Mouse (Mus musculus) forebrain, embryonic 13.5 days (tissue): ENCODE measurements around the gene Rasl10a. TPM values are rescaled to one million over a fixed set of nuclear protein-coding genes. Genes with fewer than 3 reads are reported as not detected.

ENCODE experiments used
- ATAC-seq: fragments of 200-750 bp; cut with Nextera tagmentation; 2 replicates; pipeline ENCODE4 v1.8.0; 2017
- H3K27ac ChIP-seq: fragments of 300-500 bp; sonication (generic); 2 replicates; pipeline ENCODE4 v1.5.1; 2015; ENCODE audit warnings: inconsistent platforms, mild to moderate bottlenecking, moderate library complexity
- H3K27me3 ChIP-seq: fragments of 300-500 bp; sonication (generic); 2 replicates; pipeline ENCODE4 v1.6.1; 2015; ENCODE audit warnings: mild to moderate bottlenecking, inconsistent platforms
- H3K36me3 ChIP-seq: fragments of 300-500 bp; sonication (generic); 2 replicates; pipeline ENCODE4 v1.6.1; 2015; ENCODE audit warnings: mild to moderate bottlenecking, inconsistent platforms; ENCODE audit not compliant: poor library complexity, severe bottlenecking
- H3K4me1 ChIP-seq: fragments of 300-500 bp; sonication (generic); 2 replicates; pipeline ENCODE4 v1.6.1; 2015; ENCODE audit warnings: inconsistent platforms
- H3K4me2 ChIP-seq: fragments of 300-500 bp; sonication (generic); 2 replicates; pipeline ENCODE4 v1.6.1; 2015; ENCODE audit warnings: inconsistent platforms, mild to moderate bottlenecking, moderate library complexity
- H3K4me3 ChIP-seq: fragments of 300-500 bp; sonication (generic); 2 replicates; pipeline ENCODE4 v1.5.1; 2015; ENCODE audit warnings: mild to moderate bottlenecking, inconsistent platforms
- H3K9ac ChIP-seq: fragments of 300-500 bp; sonication (generic); 2 replicates; pipeline ENCODE4 v1.6.1; 2015; ENCODE audit warnings: mild to moderate bottlenecking, inconsistent platforms
- H3K9me3 ChIP-seq: fragments of 300-500 bp; sonication (generic); replicated peaks from 2 replicates; pipeline ENCODE4 v1.6.1; 2016; ENCODE audit warnings: inconsistent platforms
- WGBS: fragments of 180-500 bp; shearing (Covaris S2); methylation state at CpG from one replicate; pipeline ENCODE4 v1.1.7; 2015; 5-methylcytosine and 5-hydroxymethylcytosine counted together
- polyA plus RNA-seq: library from polyadenylated mRNA; unstranded; fragments of >200 nt; fragmentation: Nextera tagmentation; extraction: Ambion mirVana; gene quantifications from 2 replicates; pipeline ENCODE4 v1.2.1, GENCODE M21; 2015

The Rasl10a gene
- polyA plus RNA-seq, 1 experiment from 2014 or later, result not detected

- peak overlapping the region; percentile 85 for H3K4me2 ChIP-seq
- ATAC-seq, result no peak
- no peak overlapping the region for H3K27ac ChIP-seq
- H3K4me3 ChIP-seq, result peak overlapping the region; percentile 99
- no peaks in the 10 kb centered on the region for H3K9me3 ChIP-seq
- 76% methylated on average over 8 of the region's 8 CpGs for WGBS
- peaks cover 41% of the 10 kb centered on the region for H3K4me1 ChIP-seq
- peaks cover 11% of the 10 kb centered on the region for H3K36me3 ChIP-seq
- peak overlapping the region; percentile 99; the same call in 1 of the 2 replicates for H3K9ac ChIP-seq
- no peaks in the 10 kb centered on the region for H3K27me3 ChIP-seq
Measured at GRCm38 (mm10) chr11:5096480-5097020, 38.6 kb downstream of the Rasl10a start.

DNA sequence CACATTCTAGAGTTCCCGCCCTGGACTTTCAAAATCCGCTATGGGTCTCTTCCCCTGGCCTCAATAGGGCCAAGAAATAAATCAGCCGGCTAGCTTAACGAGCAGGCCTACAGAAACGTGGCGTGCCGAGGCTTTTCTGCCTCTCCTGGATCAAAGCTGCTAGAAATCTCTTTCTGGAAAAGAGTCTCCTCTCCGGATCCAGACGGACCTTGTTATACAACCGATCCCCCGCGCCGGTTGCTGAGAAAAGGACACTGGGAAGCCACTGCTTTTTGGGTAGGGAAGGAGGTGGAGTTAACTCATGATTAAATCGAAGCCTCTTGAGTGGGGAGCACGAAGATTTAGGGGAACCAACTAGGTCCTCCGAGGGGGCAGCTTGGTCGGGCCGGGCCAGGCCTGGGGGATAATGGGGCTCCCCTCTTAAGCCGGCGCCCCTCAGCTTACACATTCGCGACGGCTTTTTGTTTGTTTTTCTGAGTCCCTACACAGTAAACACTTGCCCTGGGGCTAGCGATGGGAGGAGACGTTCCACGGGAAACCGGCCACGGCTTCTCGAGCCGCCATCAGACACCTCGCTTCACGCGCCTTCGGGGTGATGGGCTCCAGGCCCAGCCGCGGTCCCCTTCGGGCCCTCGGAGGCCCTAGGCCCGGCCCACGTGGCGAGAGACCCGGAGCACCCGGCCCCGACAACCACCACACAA lies 40.3 kb downstream of the Rasl10a start:
- Histone ChIP-seq H3K4me2 (peak overlapping the region; percentile 85), H3K27ac (peak overlapping the region; percentile 96), H3K4me1 (peaks cover 41% of the 10 kb centered on the region), H3K9ac (peak overlapping the region; percentile 99), H3K4me3 (peak overlapping the region; percentile 99), H3K9me3 (no peaks in the 10 kb centered on the region), H3K36me3 (no peaks in the 10 kb centered on the region; the same call in 1 of the 2 replicates), H3K27me3 (no peaks in the 10 kb centered on the region)
- peak; percentile 5; the same call in 1 of the 2 replicates for ATAC-seq
- under 1% methylated on average over 42 of the region's 44 CpGs for WGBS

DNA sequence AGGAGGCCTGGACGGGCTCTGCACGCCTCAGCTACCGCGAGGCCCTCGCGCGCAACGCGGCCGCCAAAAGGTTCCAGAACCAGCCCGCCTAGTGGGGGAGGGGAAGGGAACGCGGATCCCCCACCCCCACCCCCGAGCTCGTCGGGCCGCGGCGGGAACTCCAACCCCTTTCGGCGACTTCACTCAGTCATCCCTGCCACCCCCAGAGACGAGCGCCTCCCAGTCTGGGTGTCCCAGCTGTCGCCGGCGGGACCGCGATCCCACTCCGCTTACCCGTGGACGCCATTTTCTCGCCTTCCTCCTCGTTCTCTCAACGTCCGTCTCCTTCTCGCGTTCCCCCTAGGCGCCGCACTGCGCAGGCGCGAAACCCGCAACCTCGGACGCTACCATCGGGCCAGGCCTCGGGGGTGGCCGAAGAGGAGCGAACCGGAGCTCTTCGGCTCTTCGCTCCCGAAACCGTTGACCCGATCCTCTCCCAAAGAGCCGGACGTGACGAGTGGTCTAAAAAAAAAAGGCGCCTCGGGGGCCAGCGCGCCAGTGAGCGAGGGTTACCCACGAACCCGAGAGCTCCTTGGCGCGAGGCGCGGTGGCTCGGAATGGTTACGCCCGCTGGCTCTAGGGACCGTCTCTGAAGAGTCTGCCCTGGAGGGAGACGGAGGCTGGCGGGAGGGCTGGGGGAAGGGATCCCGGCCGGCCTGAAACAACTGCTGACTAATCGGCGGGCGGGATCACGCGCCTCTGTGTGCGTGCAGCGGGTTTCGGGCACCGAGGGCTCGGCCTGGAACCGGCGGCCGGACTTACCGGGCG lies 41.0 kb downstream of the Rasl10a start, which contains the start of the genes Rhbdd3 and Ewsr1:
Rhbdd3 (plus strand) TSS at position 191 of the 807 bp plus-strand sequence.
Ewsr1 (minus strand) TSS at position 531 of the 807 bp plus-strand sequence.
- ATAC-seq, result peak; percentile 93

DNA sequence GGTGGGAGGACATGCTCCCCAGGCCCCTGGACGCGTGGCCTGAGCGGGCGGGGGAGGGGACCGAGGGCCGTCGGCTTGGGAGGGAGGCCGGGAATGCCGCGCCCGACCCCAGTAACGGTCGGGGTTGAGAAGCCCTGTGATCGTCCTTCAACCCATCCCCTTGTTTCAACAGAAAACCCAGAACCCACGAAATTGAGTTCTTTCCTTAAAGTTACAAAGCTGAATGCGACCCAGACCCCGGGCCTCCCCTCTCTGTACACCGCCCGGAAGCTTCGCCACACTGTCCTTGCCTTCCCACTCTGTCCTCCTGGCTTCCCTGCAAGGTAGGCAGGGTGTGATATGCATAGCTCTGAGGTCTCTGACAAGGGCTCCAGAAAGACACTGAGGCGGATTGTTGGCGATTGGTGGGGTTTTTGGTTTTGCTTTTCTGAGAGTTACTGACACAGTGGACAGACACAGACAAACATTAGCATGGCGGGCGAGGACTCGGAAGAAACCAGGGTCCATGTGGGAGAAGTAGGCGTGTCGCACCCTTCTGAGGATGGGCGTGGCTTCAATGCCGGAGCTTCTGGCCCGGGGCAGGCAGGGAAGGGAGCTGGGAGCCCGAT lies 41.8 kb downstream of the Rasl10a start:
- WGBS, result under 1% methylated on average over 31 of the region's 31 CpGs

More for the DNA sequence above, 41.0 kb downstream of the Rasl10a start, which contains the start of the genes Rhbdd3 and Ewsr1:
- Histone ChIP-seq H3K27me3 (no peaks in the 10 kb centered on the region), H3K4me1 (peaks cover 36% of the 10 kb centered on the region), H3K4me2 (peak within 1 kb of the TSS; percentile 85), H3K9ac (peak within 1 kb of the TSS; percentile 99), H3K36me3 (peaks cover 2% of the 10 kb centered on the region; the same call in 1 of the 2 replicates), H3K27ac (peak within 1 kb of the TSS; percentile 96), H3K4me3 (peak within 1 kb of the TSS; percentile 99), H3K9me3 (no peaks in the 10 kb centered on the region)
- under 1% methylated on average over 91 of the region's 92 CpGs for WGBS

DNA sequence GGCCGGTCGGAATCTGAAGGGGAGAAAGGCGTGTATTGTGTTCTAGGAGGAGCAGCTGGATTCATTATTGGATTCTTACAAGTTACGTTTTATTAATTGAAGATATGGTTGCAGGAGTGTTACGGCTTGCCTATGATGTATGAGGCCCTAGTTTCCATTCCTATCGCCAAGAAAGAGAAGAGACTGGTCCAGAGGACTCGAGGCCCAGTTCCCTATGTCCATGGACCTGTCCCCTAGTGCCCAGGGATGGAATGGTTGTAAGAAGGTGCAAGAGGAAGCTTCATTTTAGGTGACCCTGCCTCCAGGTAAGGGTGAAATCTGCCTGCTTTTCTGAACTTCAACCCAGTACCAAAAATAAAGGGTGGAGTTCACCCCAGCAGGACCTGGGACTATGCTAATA lies 42.4 kb downstream of the Rasl10a start:
- H3K27me3 ChIP-seq, result no peaks in the 10 kb centered on the region
- 1% methylated on average over 7 of the region's 7 CpGs for WGBS
- H3K4me2 ChIP-seq, result peak overlapping the region; percentile 85
- peak overlapping the region; percentile 99 for H3K9ac ChIP-seq
- no peak for ATAC-seq
- H3K4me1 ChIP-seq, result peaks cover 36% of the 10 kb centered on the region
- H3K4me3 ChIP-seq, result peak overlapping the region; percentile 99
- H3K27ac ChIP-seq, result peak overlapping the region; percentile 96
- no peaks in the 10 kb centered on the region for H3K9me3 ChIP-seq
- peaks cover 16% of the 10 kb centered on the region for H3K36me3 ChIP-seq

More for the DNA sequence above, 41.8 kb downstream of the Rasl10a start:
- H3K9ac ChIP-seq, result peak overlapping the region; percentile 99
- H3K9me3 ChIP-seq, result no peaks in the 10 kb centered on the region
- H3K27ac ChIP-seq, result peak overlapping the region; percentile 96
- peaks cover 10% of the 10 kb centered on the region; the same call in 1 of the 2 replicates for H3K36me3 ChIP-seq
- ATAC-seq, result peak; percentile 72
- H3K27me3 ChIP-seq, result no peaks in the 10 kb centered on the region
- H3K4me2 ChIP-seq, result peak overlapping the region; percentile 85
- H3K4me1 ChIP-seq, result peaks cover 36% of the 10 kb centered on the region
- peak overlapping the region; percentile 99 for H3K4me3 ChIP-seq

GRCm38 (mm10) chr11:5100801-5101200 lies 42.9 kb downstream of the Rasl10a start:
- peak overlapping the region; percentile 99; the same call in 1 of the 2 replicates for H3K9ac ChIP-seq
- peak overlapping the region; percentile 85 for H3K4me2 ChIP-seq
- 59% methylated on average over 5 of the region's 5 CpGs for WGBS
- H3K27me3 ChIP-seq, result no peaks in the 10 kb centered on the region
- no peaks in the 10 kb centered on the region for H3K9me3 ChIP-seq
- H3K36me3 ChIP-seq, result peaks cover 21% of the 10 kb centered on the region
- peaks cover 34% of the 10 kb centered on the region for H3K4me1 ChIP-seq
- H3K4me3 ChIP-seq, result peak overlapping the region; percentile 99
- H3K27ac ChIP-seq, result no peak overlapping the region
- ATAC-seq, result no peak

DNA sequence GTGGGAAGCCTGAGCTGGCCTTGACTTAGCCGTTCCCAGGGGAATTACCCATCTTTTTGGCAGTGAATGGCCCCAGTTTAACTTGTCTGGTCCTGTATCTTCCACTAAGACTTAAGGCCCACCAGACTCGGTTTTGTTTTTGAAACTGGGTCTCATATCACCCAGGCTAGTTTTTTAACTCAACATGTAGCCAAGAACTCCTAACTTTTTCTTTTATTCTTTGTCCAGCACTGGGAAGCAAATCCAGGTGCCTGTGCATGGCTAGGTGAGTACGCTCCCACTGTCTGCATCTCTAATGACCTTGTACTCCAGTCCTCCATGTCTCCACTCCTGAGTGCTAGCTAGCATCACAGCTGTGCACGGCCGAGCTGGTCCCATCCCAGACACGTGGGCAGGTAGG lies 43.7 kb downstream of the Rasl10a start:
- Histone ChIP-seq H3K9me3 (no peaks in the 10 kb centered on the region), H3K27me3 (no peaks in the 10 kb centered on the region), H3K4me1 (peaks cover 25% of the 10 kb centered on the region), H3K27ac (no peak overlapping the region), H3K36me3 (peaks cover 25% of the 10 kb centered on the region), H3K4me3 (no peak overlapping the region), H3K9ac (peak overlapping the region; percentile 99; the same call in 1 of the 2 replicates), H3K4me2 (0 out of 2 replicates have a peak overlapping the region, but pooled peaks have one; percentile 85)
- WGBS, result 85% methylated on average over 6 of the region's 6 CpGs
- ATAC-seq, result no peak

DNA sequence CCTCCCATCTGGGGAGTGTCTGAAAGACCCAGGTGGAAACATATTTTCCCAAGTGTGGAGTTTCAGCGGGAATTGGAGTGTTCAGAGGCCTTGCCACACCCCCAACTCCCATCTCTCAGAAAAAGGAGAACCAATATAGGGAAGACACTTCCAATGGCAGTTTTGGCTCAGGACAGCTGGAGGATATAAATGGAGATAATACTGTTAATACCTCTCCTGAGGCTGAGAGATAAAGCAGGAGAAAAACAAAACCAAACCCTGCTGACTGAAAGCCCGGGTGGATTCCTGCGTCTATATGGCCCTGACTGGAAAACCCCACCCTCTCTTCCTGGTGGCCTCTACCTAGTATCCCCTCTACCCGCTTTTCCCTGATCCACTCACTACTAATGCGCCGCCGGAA lies 44.5 kb downstream of the Rasl10a start:
- H3K27ac ChIP-seq, result no peak overlapping the region
- no peak overlapping the region for H3K4me2 ChIP-seq
- WGBS, result 88% methylated on average over 7 of the region's 7 CpGs
- no peaks in the 10 kb centered on the region for H3K27me3 ChIP-seq
- ATAC-seq, result no peak
- peaks cover 18% of the 10 kb centered on the region for H3K4me1 ChIP-seq
- peaks cover 25% of the 10 kb centered on the region for H3K36me3 ChIP-seq
- no peak overlapping the region for H3K9ac ChIP-seq
- no peak overlapping the region for H3K4me3 ChIP-seq
- no peaks in the 10 kb centered on the region for H3K9me3 ChIP-seq

DNA sequence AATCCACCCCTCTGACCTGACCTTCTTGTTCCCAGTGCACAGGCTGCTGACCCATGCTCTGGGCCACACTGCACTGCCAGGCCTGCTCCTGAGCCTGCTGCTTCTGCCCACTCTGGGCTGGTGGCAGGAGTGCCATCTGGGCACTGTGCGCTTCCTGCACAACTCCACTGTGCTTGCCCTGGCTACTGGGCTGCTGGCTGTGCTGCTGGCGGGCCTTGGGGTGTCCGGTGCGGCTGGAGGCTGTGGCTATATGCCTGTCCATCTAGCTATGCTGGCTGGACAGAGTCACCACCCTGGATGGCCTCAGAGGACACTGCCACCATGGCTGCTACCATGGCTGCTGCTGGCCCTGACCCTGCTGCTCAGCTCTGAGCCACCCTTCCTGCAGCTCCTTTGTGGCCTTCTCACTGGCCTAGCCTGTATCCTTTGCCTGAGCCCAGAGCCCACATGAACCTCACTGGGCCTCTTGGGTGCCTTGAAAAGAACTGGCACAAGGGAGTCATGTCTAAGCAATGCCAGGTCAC lies 46.1 kb downstream of the Rasl10a start:
- no peak for ATAC-seq
- no peak overlapping the region for H3K9ac ChIP-seq

DNA sequence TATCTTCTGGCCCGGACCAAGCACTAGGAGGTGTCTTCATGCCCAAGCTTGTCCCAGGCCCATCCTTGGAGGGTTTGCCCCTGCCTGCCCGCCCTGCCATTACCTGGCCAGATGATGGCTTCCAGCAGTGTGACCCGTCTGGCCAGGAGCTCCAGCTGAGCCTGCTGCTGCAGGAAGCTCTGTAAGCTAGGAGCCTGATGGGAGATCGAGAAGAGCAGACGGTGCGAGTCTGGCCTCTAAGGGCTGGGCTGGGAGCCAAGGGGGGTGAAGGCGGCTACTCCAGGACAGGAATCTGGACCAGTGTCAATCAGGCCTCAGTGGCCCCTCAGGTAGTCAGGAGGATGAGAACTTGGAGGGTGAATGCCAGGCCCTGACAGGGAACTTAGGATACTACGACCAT lies 51.5 kb downstream of the Rasl10a start:
- no peak overlapping the region for H3K27ac ChIP-seq
- no peak overlapping the region for H3K4me2 ChIP-seq
- no peaks in the 10 kb centered on the region for H3K27me3 ChIP-seq
- H3K36me3 ChIP-seq, result peaks cover 18% of the 10 kb centered on the region
- no peaks in the 10 kb centered on the region for H3K9me3 ChIP-seq
- no peak overlapping the region for H3K9ac ChIP-seq
- peaks cover 8% of the 10 kb centered on the region for H3K4me1 ChIP-seq
- ATAC-seq, result no peak
- H3K4me3 ChIP-seq, result no peak overlapping the region
- 81% methylated on average over 8 of the region's 8 CpGs for WGBS

More for the DNA sequence above, 46.1 kb downstream of the Rasl10a start:
- 97% methylated on average over 4 of the region's 4 CpGs for WGBS
- H3K36me3 ChIP-seq, result peaks cover 25% of the 10 kb centered on the region
- no peak overlapping the region for H3K27ac ChIP-seq
- no peak overlapping the region for H3K4me3 ChIP-seq
- no peak overlapping the region for H3K4me2 ChIP-seq
- no peaks in the 10 kb centered on the region for H3K27me3 ChIP-seq
- H3K4me1 ChIP-seq, result peaks cover 15% of the 10 kb centered on the region
- H3K9me3 ChIP-seq, result no peaks in the 10 kb centered on the region
